Mouse (Mus musculus) monocyte, adult 5-6 weeks (primary cell): ENCODE results near the gene Angpt4. TPM values are rescaled to one million over a fixed set of nuclear protein-coding genes. Genes with fewer than 3 reads are reported as not detected.

Experiments
- ATAC-seq: fragments of 153-309, 156-312 bp; replicated peaks from 2 replicates; pipeline ENCODE4 v1.8.0; 2017; ENCODE audit warnings: mild to moderate bottlenecking; ENCODE audit not compliant: low TSS enrichment, insufficient number of reproducible peaks, severe bottlenecking, poor library complexity, low FRiP score
- total RNA-seq: library from RNA; stranded (forward); fragments of 200-1000, 200-491, 200-594 nt; gene quantifications from 3 replicates; pipeline ENCODE4 v1.2.3, GENCODE M21; 2017

Gene Angpt4
- total RNA-seq, 1 experiment from 2014 or later = not detected

GRCm38 (mm10) chr2:151909386-151909785 lies 1.6 kb upstream of the Angpt4 start:
- ATAC-seq = no peak

DNA sequence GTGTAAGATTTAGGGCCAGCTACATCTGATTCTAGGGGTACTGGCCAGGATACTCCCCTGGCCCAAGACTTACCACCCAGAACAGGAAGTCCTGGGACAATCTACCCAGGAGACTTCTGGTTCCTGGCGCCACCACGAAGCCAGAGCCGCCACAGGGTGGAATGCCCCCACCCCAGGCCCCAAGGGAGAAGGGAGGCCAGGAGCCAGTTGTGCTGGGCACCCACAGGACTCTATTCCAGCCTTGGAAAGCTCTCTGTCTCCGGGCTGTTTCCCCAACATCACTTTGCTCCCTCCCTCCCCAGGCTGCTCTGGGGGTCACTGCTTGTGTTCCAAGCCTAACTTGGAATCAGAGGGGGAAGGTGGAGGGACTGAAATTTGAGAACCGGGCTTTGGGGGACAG lies 512 bp upstream of the Angpt4 start:
- no peak for ATAC-seq

DNA sequence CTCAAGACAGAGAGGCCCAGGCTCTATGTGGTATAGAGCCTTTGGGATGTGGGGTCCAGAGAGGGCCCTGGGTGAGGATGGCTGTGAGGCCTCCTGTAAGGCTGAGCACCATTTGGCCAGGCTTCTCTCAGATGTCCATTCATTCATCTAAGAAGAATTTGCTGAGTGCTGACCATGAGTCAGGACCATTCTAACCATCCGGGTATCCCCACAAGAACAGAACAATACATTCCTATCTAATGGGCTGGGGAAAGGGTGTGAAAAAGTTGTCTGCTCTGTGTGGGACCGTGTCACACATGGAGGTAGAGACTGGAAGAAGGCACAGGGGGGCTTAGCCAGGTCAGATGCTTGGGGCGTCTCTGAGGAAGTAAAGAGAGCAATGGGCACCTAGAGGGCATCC lies 741 bp downstream of the Angpt4 start:
- ATAC-seq = no peak

DNA sequence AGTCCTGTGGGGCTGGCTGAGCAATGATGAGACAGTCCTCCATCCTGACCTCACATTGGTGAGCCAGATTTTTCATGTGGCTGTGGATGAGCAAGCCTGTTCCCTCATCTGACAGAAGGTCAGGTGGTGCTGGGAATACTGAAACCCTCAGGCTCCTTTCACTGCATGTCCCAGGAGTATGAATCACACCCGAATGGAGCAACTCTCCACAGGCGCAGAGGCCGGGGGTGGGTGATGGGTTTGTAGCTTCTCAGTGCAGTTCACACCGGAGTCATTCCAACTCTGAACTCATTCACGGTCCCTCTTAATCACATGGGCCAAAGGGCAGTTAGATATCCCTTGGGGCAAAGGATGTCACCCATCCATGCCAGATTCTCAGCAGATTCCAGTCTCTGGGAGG lies 3.1 kb downstream of the Angpt4 start:
- ATAC-seq = no peak

DNA sequence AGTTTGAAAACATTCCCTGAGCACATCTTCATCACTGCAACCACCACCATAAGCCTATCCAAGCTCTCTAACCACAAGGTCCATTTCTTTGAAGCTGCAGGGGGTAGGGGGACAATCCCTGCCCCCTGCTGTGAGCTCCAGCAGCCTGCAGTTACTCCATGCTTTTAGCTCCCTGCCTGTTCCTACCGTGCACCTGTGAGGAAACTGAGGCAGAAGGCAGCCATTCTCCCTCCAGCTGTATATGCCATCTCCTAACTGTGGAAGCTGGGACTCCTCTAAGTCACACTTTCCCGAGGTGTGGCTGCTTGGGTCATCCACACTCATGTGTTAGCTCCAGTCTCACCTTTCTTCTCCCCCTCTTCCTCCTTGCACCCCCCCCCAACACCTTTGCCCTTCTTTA lies 4.1 kb downstream of the Angpt4 start:
- ATAC-seq = no peak

GRCm38 (mm10) chr2:151916061-151916831 lies 5.2 kb downstream of the Angpt4 start:
- no peak for ATAC-seq

- no peak for ATAC-seq
Observed at GRCm38 (mm10) chr2:151919140-151919539, 8.1 kb downstream of the Angpt4 start.

GRCm38 (mm10) chr2:151921068-151921467 lies 10.1 kb downstream of the Angpt4 start:
- ATAC-seq = no peak

DNA sequence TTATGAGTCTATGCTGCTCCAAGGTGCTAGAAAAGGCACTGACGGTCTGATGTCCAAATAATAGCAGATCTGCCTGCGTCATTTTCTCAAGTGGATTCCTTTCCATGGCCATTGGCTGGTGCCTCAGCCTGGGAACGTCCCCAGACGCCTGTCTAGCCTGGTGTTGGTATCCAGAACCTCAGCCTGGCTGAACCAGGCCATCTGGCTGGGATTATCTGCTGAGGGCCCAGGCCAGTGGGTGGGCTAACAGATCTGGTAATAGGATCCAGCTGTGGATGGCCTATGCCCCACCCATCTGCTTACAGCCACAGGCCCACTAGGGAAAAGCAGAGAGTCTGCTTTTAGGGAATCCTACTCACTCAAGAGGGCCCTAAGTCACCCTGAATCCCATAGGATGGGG lies 10.6 kb downstream of the Angpt4 start:
- ATAC-seq = no peak

GRCm38 (mm10) chr2:151924276-151924675 lies 13.3 kb downstream of the Angpt4 start:
- no peak for ATAC-seq

GRCm38 (mm10) chr2:151925715-151926114 lies 14.7 kb downstream of the Angpt4 start:
- ATAC-seq = no peak

DNA sequence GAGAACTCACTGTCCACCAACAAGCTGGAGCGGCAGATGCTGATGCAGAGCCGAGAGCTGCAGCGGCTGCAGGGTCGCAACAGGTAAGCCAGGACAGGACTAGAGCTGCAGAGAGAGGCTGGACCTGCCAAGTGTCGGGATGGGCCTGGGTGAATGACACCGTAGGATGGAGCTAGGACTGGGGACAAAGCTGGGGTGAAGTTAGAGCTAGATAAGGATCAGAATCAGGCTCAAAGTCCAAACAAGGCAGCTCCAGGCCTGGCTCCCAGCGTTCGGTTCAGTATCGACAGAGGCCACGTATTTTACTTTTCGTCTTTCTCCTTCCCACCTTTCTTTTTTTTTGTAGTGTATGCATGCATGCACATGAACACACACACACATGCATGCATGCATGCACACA lies 16.1 kb downstream of the Angpt4 start:
- no peak for ATAC-seq

- peak; percentile 80 for ATAC-seq
Observed at GRCm38 (mm10) chr2:151930389-151931074, 19.5 kb downstream of the Angpt4 start.

- no peak for ATAC-seq
Observed at GRCm38 (mm10) chr2:151937893-151938292, 26.9 kb downstream of the Angpt4 start.

DNA sequence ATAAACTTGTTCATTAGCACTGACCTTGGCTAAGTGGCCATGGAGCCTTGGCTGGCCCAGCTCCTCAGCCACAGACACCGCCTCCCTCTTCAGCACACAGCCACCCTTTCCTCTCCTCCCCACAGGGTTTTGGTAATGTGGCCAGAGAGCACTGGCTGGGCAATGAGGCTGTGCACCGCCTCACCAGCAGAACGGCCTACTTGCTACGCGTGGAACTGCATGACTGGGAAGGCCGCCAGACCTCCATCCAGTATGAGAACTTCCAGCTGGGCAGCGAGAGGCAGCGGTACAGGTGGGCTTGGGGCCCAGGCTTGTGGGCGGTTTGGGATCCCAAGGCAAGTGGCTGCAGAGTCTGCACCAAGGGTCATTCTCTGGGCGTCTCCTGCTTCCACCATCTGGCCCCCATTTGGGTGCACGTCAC lies 27.8 kb downstream of the Angpt4 start:
- no peak for ATAC-seq

- ATAC-seq = no peak
Observed at GRCm38 (mm10) chr2:151939651-151940420, 28.8 kb downstream of the Angpt4 start.

- ATAC-seq = no peak
Observed at GRCm38 (mm10) chr2:151941269-151941668, 30.3 kb downstream of the Angpt4 start.

GRCm38 (mm10) chr2:151944106-151944505 lies 33.1 kb downstream of the Angpt4 start:
- no peak for ATAC-seq

DNA sequence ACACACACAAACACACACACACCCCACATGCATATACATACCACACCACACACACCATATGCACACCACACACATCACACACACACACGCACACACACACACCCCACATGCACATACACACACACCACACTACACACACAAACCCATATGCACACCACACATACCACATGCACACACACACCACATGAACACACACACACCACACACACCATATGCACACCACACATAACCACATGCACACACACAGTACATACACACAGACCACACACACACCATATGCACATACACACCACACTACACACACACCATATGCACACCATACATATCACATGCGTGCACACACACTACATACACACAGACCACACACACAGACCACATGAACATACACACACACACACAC lies 36.6 kb downstream of the Angpt4 start:
- ATAC-seq = no peak

- no peak for ATAC-seq
Observed at GRCm38 (mm10) chr2:151948311-151948710, 37.3 kb downstream of the Angpt4 start.
